Mouse (Mus musculus) CH12.LX (cell line): ENCODE measurements around the gene Pvalb.

Experiments used
- CHD2 ChIP-seq: IDR thresholded peaks from 2 replicates; pipeline ENCODE4 v1.6.1; 2011; ENCODE audit warnings: low read length, improper control_type of control experiment
- MAX ChIP-seq: IDR thresholded peaks from 2 replicates; pipeline ENCODE4 v1.6.1; 2011; ENCODE audit warnings: low read length, improper control_type of control experiment
- USF2 ChIP-seq: conservative IDR thresholded peaks from 2 replicates; pipeline ENCODE4 v1.6.1; 2011; ENCODE audit warnings: low read depth, low read length, improper control_type of control experiment

GRCm38 (mm10) chr15:78243774-78244173 lies 37.6 kb upstream of the Pvalb start:
- TF ChIP-seq USF2 = no peak
- TF ChIP-seq CHD2 = no peak
- peak; percentile 12; the same call in 1 of the 2 replicates for TF ChIP-seq MAX
